Mouse (Mus musculus): ENCODE data around the gene Zfp668.
"Not testable (repeated sequence)": the region's sequence is repeated elsewhere in the genome, so short reads cannot be mapped to it uniquely, and the experiment has no call there.

Gene Zfp668

GRCm38 (mm10) chr7:127876467-127877348, at the start of gene Zfp668:
Gene Zfp668, minus strand, starts transcription at chr7:127876828.
- peak; percentile 84 for DNase-seq (ENCODE audit: low spot score)

- DNase-seq (ENCODE audit: low spot score): no peak
Observed at GRCm38 (mm10) chr7:127926066-127926465, 49.4 kb upstream of the Zfp668 start.

- DNase-seq (ENCODE audit: low spot score): no peak
Observed at GRCm38 (mm10) chr7:127925252-127925651, 48.6 kb upstream of the Zfp668 start.

- DNase-seq (ENCODE audit: low spot score): no peak
Observed at GRCm38 (mm10) chr7:127923714-127924113, 47.1 kb upstream of the Zfp668 start.

GRCm38 (mm10) chr7:127922451-127923275, 46.0 kb upstream of the Zfp668 start:
- DNase-seq (ENCODE audit: low spot score): no peak

GRCm38 (mm10) chr7:127921516-127921915, 44.9 kb upstream of the Zfp668 start:
- no peak for DNase-seq (ENCODE audit: low spot score)

GRCm38 (mm10) chr7:127919290-127919689, 42.7 kb upstream of the Zfp668 start:
- no peak for DNase-seq (ENCODE audit: low spot score)

GRCm38 (mm10) chr7:127918203-127918602, 41.6 kb upstream of the Zfp668 start:
- no peak for DNase-seq (ENCODE audit: low spot score)

GRCm38 (mm10) chr7:127915293-127915692, 38.7 kb upstream of the Zfp668 start:
- DNase-seq (ENCODE audit: low spot score): no peak

GRCm38 (mm10) chr7:127912938-127913337, 36.3 kb upstream of the Zfp668 start:
- DNase-seq (ENCODE audit: low spot score): no peak

GRCm38 (mm10) chr7:127912190-127912871, 35.7 kb upstream of the Zfp668 start, which contains the start of gene Kat8:
Gene Kat8, plus strand, starts transcription at chr7:127912516.
- DNase-seq (ENCODE audit: low spot score): peak; percentile 83

- no peak for DNase-seq (ENCODE audit: low spot score)
Observed at GRCm38 (mm10) chr7:127908656-127909055, 32.0 kb upstream of the Zfp668 start.

- DNase-seq (ENCODE audit: low spot score): no peak
Observed at GRCm38 (mm10) chr7:127907939-127908338, 31.3 kb upstream of the Zfp668 start.

- DNase-seq (ENCODE audit: low spot score): peak; percentile 79
Observed at GRCm38 (mm10) chr7:127903971-127904796, 27.6 kb upstream of the Zfp668 start, which contains the start of gene Bckdk. Gene Bckdk, plus strand, starts transcription at chr7:127904082.

- DNase-seq (ENCODE audit: low spot score): no peak
Observed at GRCm38 (mm10) chr7:127901772-127902171, 25.1 kb upstream of the Zfp668 start.

GRCm38 (mm10) chr7:127899997-127900396, 23.4 kb upstream of the Zfp668 start:
- DNase-seq (ENCODE audit: low spot score): no peak

GRCm38 (mm10) chr7:127898179-127898956, 21.7 kb upstream of the Zfp668 start:
- no peak for DNase-seq (ENCODE audit: low spot score)

- no peak for DNase-seq (ENCODE audit: low spot score)
Observed at GRCm38 (mm10) chr7:127897542-127897941, 20.9 kb upstream of the Zfp668 start.

GRCm38 (mm10) chr7:127896384-127896783, 19.8 kb upstream of the Zfp668 start:
- DNase-seq (ENCODE audit: low spot score): peak; percentile 48

- DNase-seq (ENCODE audit: low spot score): not testable (repeated sequence)
Observed at GRCm38 (mm10) chr7:127895891-127896290, 19.3 kb upstream of the Zfp668 start.

Measured in ovary, postnatal 36 days (tissue).